Mouse (Mus musculus) heart, embryonic 12.5 days (tissue): ENCODE results near the gene Pfas. TPM values are rescaled to one million over a fixed set of nuclear protein-coding genes. Genes with fewer than 3 reads are reported as not detected.

Experiments
- ATAC-seq: fragments of 200-750 bp; cut with Nextera tagmentation; 2 replicates; pipeline ENCODE4 v1.8.0; 2017; ENCODE audit warnings: moderate TSS enrichment, moderate library complexity; ENCODE audit not compliant: insufficient number of reproducible peaks, low FRiP score
- H3K27ac ChIP-seq: fragments of 300-500 bp; sonication (generic); 2 replicates; pipeline ENCODE4 v1.5.1; 2016; ENCODE audit warnings: mild to moderate bottlenecking, moderate library complexity; ENCODE audit not compliant: poor library complexity, severe bottlenecking
- H3K27me3 ChIP-seq: fragments of 300-500 bp; sonication (generic); replicated peaks from 2 replicates; pipeline ENCODE4 v1.6.1; 2016; ENCODE audit warnings: mild to moderate bottlenecking, moderate library complexity
- H3K36me3 ChIP-seq: fragments of 300-500 bp; sonication (generic); 2 replicates; pipeline ENCODE4 v1.6.1; 2016; ENCODE audit warnings: mild to moderate bottlenecking, moderate library complexity
- H3K4me1 ChIP-seq: fragments of 300-500 bp; sonication (generic); replicated peaks from 2 replicates; pipeline ENCODE4 v1.6.1; 2016; ENCODE audit warnings: mild to moderate bottlenecking
- H3K4me2 ChIP-seq: fragments of 300-500 bp; sonication (generic); 2 replicates; pipeline ENCODE4 v1.6.1; 2016; ENCODE audit warnings: mild to moderate bottlenecking, moderate library complexity
- H3K4me3 ChIP-seq: fragments of 300-500 bp; sonication (generic); 2 replicates; pipeline ENCODE4 v1.5.1; 2016; ENCODE audit warnings: mild to moderate bottlenecking
- H3K9ac ChIP-seq: fragments of 300-500 bp; sonication (generic); 2 replicates; pipeline ENCODE4 v1.6.1; 2016; ENCODE audit warnings: mild to moderate bottlenecking, moderate library complexity
- H3K9me3 ChIP-seq: fragments of 300-500 bp; sonication (generic); replicated peaks from 2 replicates; pipeline ENCODE4 v1.6.1; 2016; ENCODE audit warnings: mild to moderate bottlenecking, moderate library complexity
- WGBS: fragments of 180-500 bp; shearing (Covaris S2); methylation state at CpG from one replicate; pipeline ENCODE4 v1.1.7; 2016; 5-methylcytosine and 5-hydroxymethylcytosine counted together
- polyA plus RNA-seq: library from polyadenylated mRNA; unstranded; fragments of >200 nt; fragmentation: Nextera tagmentation; extraction: Ambion mirVana; gene quantifications from 2 replicates; pipeline ENCODE4 v1.2.1, GENCODE M21; 2016

Gene Pfas
- polyA plus RNA-seq, 1 experiment from 2014 or later = 21.5 TPM

GRCm38 (mm10) chr11:69037231-69038061 lies 29.2 kb upstream of the Pfas start:
- peak overlapping the region; percentile 68 for H3K4me2 ChIP-seq
- ATAC-seq = peak; percentile 46
- peaks cover 27% of the 10 kb centered on the region for H3K4me1 ChIP-seq
- 1% methylated on average over 34 of the region's 34 CpGs for WGBS
- no peaks in the 10 kb centered on the region for H3K9me3 ChIP-seq
- H3K36me3 ChIP-seq = peaks cover 40% of the 10 kb centered on the region
- no peaks in the 10 kb centered on the region for H3K27me3 ChIP-seq
- H3K9ac ChIP-seq = peak overlapping the region; percentile 70
- peak overlapping the region; percentile 58; the same call in 1 of the 2 replicates for H3K27ac ChIP-seq
- H3K4me3 ChIP-seq = peak overlapping the region; percentile 61

- Histone ChIP-seq H3K27ac (peak overlapping the region; percentile 58), H3K27me3 (no peaks in the 10 kb centered on the region), H3K9me3 (no peaks in the 10 kb centered on the region), H3K4me2 (peak overlapping the region; percentile 68), H3K36me3 (peaks cover 46% of the 10 kb centered on the region), H3K4me3 (peak overlapping the region; percentile 61), H3K9ac (peak overlapping the region; percentile 70), H3K4me1 (peaks cover 27% of the 10 kb centered on the region)
- 10% methylated on average over 20 of the region's 20 CpGs for WGBS
- ATAC-seq = 0 out of 2 replicates have a peak, but pooled peaks have one; percentile 27
These were observed 28.4 kb upstream of the Pfas start for GRCm38 (mm10) chr11:69036486-69037230.

- Histone ChIP-seq H3K36me3 (peaks cover 54% of the 10 kb centered on the region), H3K9me3 (no peaks in the 10 kb centered on the region), H3K4me2 (peak overlapping the region; percentile 68), H3K27ac (peak overlapping the region; percentile 30; the same call in 1 of the 2 replicates), H3K27me3 (no peaks in the 10 kb centered on the region), H3K4me1 (peaks cover 27% of the 10 kb centered on the region), H3K9ac (no peak overlapping the region), H3K4me3 (peak overlapping the region; percentile 10; the same call in 1 of the 2 replicates)
- 0 out of 2 replicates have a peak, but pooled peaks have one; percentile 15 for ATAC-seq
- 6% methylated on average over 8 of the region's 8 CpGs for WGBS
These were observed 27.6 kb upstream of the Pfas start for GRCm38 (mm10) chr11:69035849-69036248.

GRCm38 (mm10) chr11:69035411-69035810 lies 27.2 kb upstream of the Pfas start:
- no peaks in the 10 kb centered on the region for H3K9me3 ChIP-seq
- H3K9ac ChIP-seq = no peak overlapping the region
- H3K27me3 ChIP-seq = no peaks in the 10 kb centered on the region
- peak overlapping the region; percentile 68; the same call in 1 of the 2 replicates for H3K4me2 ChIP-seq
- peaks cover 27% of the 10 kb centered on the region for H3K4me1 ChIP-seq
- H3K27ac ChIP-seq = no peak overlapping the region
- ATAC-seq = no peak
- WGBS = 84% methylated on average over 9 of the region's 9 CpGs
- peaks cover 58% of the 10 kb centered on the region for H3K36me3 ChIP-seq
- peak overlapping the region; percentile 10; the same call in 1 of the 2 replicates for H3K4me3 ChIP-seq

- Histone ChIP-seq H3K27me3 (no peaks in the 10 kb centered on the region), H3K4me3 (no peak overlapping the region), H3K36me3 (peaks cover 67% of the 10 kb centered on the region), H3K27ac (no peak overlapping the region), H3K4me2 (no peak overlapping the region), H3K4me1 (peaks cover 27% of the 10 kb centered on the region), H3K9me3 (no peaks in the 10 kb centered on the region), H3K9ac (no peak overlapping the region)
- 91% methylated on average over 3 of the region's 3 CpGs for WGBS
- no peak for ATAC-seq
These were observed 26.3 kb upstream of the Pfas start for GRCm38 (mm10) chr11:69034585-69034984.

- Histone ChIP-seq H3K4me3 (no peak overlapping the region), H3K27me3 (no peaks in the 10 kb centered on the region), H3K9me3 (no peaks in the 10 kb centered on the region), H3K27ac (no peak overlapping the region), H3K4me1 (peaks cover 17% of the 10 kb centered on the region), H3K9ac (no peak overlapping the region), H3K4me2 (no peak overlapping the region), H3K36me3 (peaks cover 77% of the 10 kb centered on the region)
- WGBS = 75% methylated on average over 9 of the region's 9 CpGs
- ATAC-seq = no peak
These were observed 25.3 kb upstream of the Pfas start for GRCm38 (mm10) chr11:69033552-69033951.

- Histone ChIP-seq H3K4me3 (no peak overlapping the region), H3K27me3 (no peaks in the 10 kb centered on the region), H3K4me1 (no peaks in the 10 kb centered on the region), H3K4me2 (no peak overlapping the region), H3K9ac (no peak overlapping the region), H3K9me3 (no peaks in the 10 kb centered on the region), H3K36me3 (peaks cover 96% of the 10 kb centered on the region), H3K27ac (no peak overlapping the region)
- no peak for ATAC-seq
- 77% methylated on average over 2 of the region's 2 CpGs for WGBS
These were observed 20.5 kb upstream of the Pfas start for GRCm38 (mm10) chr11:69028805-69029204.

- Histone ChIP-seq H3K9ac (no peak overlapping the region), H3K27me3 (no peaks in the 10 kb centered on the region), H3K4me3 (no peak overlapping the region), H3K4me2 (no peak overlapping the region), H3K9me3 (no peaks in the 10 kb centered on the region), H3K4me1 (no peaks in the 10 kb centered on the region), H3K36me3 (peaks cover 98% of the 10 kb centered on the region), H3K27ac (no peak overlapping the region)
- 88% methylated on average over 3 of the region's 3 CpGs for WGBS
- no peak for ATAC-seq
These were observed 18.3 kb upstream of the Pfas start for GRCm38 (mm10) chr11:69026562-69026961.

- Histone ChIP-seq H3K36me3 (peaks cover 45% of the 10 kb centered on the region), H3K27me3 (no peaks in the 10 kb centered on the region), H3K9me3 (no peaks in the 10 kb centered on the region), H3K4me1 (peaks cover 8% of the 10 kb centered on the region), H3K4me3 (no peak overlapping the region), H3K4me2 (no peak overlapping the region), H3K27ac (no peak overlapping the region), H3K9ac (no peak overlapping the region)
- no peak for ATAC-seq
These were observed 12.4 kb upstream of the Pfas start for GRCm38 (mm10) chr11:69020691-69021090.

- Histone ChIP-seq H3K9me3 (no peaks in the 10 kb centered on the region), H3K27ac (peak overlapping the region; percentile 80; the same call in 1 of the 2 replicates)
These were observed 8.5 kb upstream of the Pfas start for GRCm38 (mm10) chr11:69016755-69017154.

More at GRCm38 (mm10) chr11:69016755-69017154, 8.5 kb upstream of the Pfas start:
- Histone ChIP-seq H3K36me3 (peaks cover 8% of the 10 kb centered on the region), H3K9ac (peak overlapping the region; percentile 80), H3K4me2 (peak overlapping the region; percentile 75), H3K4me1 (peaks cover 8% of the 10 kb centered on the region), H3K4me3 (peak overlapping the region; percentile 60), H3K27me3 (no peaks in the 10 kb centered on the region)
- WGBS = 64% methylated on average over 3 of the region's 3 CpGs
- ATAC-seq = no peak
